Mouse (Mus musculus) induced T-regulatory cell, adult 2 months (primary cell): ENCODE measurements around the gene Gnmt.
"Not testable (repeated sequence)": the region's sequence is repeated elsewhere in the genome, so short reads cannot be mapped to it uniquely, and the experiment has no call there.

Experiments
- DNase-seq: peaks from one replicate; pipeline ENCODE4 v3.0.0-alpha.2; 2012; ENCODE audit warnings: low read depth

The Gnmt gene

GRCm38 (mm10) chr17:46728904-46729318 is at the start of gene Gnmt:
Gene Gnmt (minus strand): TSS chr17:46729168.
- DNase-seq: no peak

- DNase-seq: no peak
These were observed 47.1 kb upstream of the Gnmt start for GRCm38 (mm10) chr17:46776087-46776486.

GRCm38 (mm10) chr17:46775070-46775469 is 46.1 kb upstream of the Gnmt start:
- DNase-seq: no peak

DNA sequence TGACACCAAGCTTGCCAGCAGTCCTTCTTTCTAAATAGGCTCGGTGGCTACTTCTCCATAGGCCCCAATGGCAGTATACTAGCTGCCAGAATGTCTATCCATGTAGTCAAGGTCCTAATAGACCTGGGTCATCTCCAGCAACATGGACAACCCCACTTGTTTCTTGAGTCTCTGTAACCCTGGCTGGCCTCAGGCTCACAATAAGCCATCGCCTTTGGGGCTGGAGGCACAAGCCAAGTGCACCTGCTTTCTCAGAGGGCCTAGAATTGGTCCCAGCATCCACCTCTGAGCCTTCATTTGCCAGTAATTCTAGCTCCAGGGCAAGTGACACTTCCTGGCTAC is 45.1 kb upstream of the Gnmt start:
- no peak for DNase-seq

- DNase-seq: peak; percentile 55
These were observed 44.5 kb upstream of the Gnmt start for GRCm38 (mm10) chr17:46773278-46774130.

DNA sequence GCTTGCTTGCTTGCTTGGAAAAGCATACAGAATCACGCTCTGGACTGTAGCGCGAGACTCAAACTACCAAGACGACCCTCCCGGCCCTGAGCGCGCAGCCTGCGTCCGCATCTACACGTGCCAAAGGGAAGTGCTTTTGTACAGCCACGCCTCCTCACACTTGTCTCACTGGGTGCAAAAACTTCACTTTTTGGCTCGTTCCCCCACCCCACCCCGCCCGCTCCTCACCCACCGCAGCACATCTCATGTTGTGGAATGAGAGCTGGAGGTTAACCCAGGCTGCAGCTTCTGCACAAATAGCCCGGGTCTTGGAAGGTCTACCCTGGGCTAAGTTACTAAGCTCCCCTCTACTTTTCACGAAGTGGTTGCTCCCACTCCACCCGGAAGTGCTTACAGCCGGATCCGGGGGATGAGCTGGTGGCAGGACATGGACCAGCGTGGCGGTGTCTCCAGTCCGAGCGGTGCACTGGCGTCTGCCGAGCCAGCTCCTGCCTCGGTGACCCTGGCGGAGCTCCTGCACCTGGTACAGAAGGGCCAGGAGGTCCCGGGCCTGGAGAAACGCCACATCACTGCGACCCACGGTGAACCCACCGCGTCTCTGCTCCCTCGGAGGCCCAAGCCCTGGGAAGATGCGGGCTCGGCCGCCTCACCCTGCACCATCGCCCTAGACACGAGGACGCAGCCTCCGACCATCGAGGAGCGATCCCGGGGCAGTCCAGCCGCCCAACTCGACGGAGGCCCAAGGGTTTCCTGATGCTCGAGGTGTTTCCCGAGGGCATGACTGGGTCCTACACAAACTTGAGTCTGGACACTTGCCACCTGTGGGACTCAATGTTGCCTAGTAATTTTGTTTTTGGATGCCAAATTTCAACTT is 43.7 kb upstream of the Gnmt start, which contains the start of gene 2310039H08Rik:
TSS of gene 2310039H08Rik (plus strand) at position 232 of the 874 bp plus-strand sequence.
- peak; percentile 92 for DNase-seq

- no peak for DNase-seq
These were observed 43.1 kb upstream of the Gnmt start for GRCm38 (mm10) chr17:46772038-46772403.

GRCm38 (mm10) chr17:46771616-46772015 is 42.6 kb upstream of the Gnmt start:
- no peak for DNase-seq

DNA sequence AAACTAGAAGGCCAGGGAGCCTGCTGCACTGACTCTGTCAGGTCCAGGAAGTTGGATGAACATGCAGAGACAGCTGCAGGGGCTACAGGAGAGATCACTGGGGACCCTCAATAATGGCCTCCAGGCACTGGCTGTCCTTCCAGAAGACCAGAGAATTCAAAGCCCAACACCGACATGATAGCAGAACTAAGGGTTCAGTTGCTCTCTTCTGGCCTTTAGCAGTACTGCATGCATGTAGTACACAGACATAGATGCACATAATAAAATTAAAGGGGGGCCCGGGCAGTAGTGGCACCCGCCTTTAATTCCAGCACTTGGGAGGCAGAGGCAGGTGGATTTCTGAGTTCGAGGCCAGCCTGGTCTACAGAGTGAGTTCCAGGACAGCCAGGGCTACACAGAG is 42.1 kb upstream of the Gnmt start:
- DNase-seq: no peak

DNA sequence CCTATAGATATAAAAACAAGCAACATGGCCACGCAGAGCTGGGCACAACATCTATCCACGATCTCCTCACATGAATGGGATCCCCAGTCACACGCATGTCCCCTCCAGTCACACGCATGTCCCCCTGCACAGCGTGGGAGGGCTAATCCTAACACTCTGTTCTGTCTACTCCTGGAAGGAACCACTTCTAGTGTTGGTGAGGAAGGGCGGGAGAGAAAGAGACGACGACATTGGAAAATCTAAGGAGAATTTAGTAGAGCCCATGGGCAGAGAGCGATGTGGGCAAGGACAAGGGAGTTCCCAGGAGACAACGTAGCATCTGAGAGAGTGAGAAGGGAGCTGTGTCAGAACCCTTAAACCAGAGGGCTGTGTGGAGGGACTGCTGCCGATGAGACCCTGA is 41.6 kb upstream of the Gnmt start:
- DNase-seq: no peak

DNA sequence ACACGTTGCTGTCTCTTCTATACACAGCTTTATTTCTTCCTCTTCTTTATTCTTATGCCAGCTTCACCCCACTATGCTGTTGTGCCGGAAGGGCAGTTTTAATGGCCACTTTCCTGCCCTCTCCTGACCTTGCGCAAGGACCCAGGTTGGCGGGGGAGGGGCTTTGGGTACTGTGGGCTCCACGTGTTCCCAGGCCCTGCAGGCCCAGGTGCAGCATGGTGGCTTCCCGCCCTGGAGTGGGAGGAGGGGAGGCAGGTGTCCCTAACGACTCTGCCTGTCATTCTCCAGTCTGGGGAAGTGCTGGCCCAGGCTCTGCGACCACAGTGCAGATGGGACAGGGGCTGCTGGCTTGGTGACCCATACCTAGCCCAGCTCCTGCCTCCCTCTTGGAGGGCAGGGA is 38.9 kb upstream of the Gnmt start:
- DNase-seq: no peak

GRCm38 (mm10) chr17:46764916-46765315 is 35.9 kb upstream of the Gnmt start:
- not testable (repeated sequence) for DNase-seq

DNA sequence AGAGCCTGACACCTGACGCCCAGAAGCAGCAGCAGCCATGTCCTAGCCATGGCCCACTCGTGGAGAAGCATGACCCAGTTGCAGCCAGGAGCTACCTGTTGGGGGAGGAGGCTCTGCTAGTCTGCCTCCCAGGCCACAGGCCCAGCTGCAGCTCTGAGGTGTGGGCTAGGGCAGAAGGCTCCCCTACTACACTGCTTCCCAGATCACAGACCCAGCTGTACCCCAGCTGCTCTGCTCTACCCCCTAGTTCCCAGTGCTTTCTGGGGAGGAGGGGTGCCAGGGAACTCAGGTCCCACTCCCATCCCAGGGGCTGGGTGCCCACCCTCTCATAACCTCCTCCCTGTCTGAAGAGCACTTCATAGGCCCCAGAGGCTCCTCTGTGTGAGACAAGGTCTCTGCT is 34.6 kb upstream of the Gnmt start, which contains the start of gene Ptcra:
TSS of gene Ptcra (minus strand) at position 169 of the 400 bp plus-strand sequence.
- no peak for DNase-seq

- DNase-seq: no peak
These were observed 29.8 kb upstream of the Gnmt start for GRCm38 (mm10) chr17:46758753-46759152.

DNA sequence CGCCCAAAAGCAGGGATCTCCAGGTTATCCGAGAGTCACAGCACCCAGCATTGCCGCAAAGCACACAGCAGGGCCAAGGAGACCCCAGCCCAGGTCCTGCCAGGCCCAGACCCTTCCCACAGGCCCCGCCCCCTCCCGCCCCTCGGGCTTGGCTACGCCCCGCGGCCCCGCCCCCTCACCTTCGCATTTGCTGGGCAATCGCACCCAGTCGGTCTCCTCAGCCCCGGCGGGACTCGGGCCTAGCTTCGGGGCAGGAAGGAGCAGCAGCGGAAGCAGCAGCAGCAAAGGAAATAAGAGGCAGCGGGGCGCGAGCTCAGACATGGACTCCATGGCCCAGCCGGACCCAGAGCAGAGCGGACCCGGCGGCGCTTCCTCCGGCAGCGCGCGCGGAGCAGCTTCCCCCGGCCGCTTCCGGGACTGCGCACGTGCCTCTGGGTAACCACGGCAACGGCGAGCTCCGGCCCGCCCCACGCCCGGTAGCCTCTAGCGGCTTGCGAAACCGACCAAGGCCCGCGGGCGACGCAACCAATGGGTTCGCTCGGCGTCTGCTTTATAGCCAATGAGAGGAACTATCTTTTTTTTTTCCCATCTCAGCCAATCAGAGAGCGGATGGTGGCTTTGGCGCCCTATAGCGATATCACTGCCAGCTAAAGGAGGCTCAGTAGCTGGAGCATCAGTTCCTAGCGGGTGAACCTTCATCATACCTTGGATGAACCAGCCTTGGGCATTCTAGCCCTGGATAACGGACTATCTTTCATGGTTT is 23.0 kb upstream of the Gnmt start, which contains the start of gene Cnpy3:
TSS of gene Cnpy3 (minus strand) at position 421 of the 763 bp plus-strand sequence.
- DNase-seq: peak; percentile 98

DNA sequence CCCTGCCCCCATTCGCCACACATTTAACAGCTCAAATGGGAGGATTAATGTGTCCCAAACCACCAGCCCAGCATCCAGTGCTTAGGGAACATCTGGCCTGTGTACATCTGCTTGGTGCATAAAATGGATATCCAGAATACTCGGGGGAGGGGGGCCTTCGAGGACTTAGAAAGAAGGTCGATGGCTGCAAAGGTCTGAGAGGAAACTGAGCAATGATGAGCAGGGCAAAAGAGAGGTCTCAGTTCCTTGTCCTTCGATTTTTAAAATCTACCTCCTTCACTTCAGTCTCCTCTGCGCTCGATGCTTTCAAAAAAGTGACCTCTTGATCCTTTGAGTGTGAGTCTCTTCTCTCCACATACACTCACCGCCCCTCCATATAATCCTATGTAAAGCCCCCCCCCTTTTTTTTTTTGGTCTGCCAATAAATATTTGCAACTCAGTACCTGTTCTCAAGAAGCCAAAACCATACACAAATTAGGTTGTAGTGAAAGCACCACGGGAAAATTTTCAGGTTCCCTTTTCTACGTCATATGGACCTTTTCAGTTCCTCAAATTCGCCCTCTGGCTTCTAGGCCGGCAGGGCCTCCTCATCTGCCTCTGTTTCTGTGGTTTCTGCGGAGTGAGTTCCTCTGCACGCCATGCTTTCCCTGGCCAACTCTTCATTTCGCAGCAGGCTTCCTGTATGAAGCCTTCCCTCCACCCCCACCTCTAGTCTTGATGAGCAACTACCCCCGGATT is 22.3 kb upstream of the Gnmt start:
- no peak for DNase-seq

GRCm38 (mm10) chr17:46750580-46750979 is 21.6 kb upstream of the Gnmt start:
- no peak for DNase-seq

- DNase-seq: no peak
These were observed 20.3 kb upstream of the Gnmt start for GRCm38 (mm10) chr17:46749282-46749681.

DNA sequence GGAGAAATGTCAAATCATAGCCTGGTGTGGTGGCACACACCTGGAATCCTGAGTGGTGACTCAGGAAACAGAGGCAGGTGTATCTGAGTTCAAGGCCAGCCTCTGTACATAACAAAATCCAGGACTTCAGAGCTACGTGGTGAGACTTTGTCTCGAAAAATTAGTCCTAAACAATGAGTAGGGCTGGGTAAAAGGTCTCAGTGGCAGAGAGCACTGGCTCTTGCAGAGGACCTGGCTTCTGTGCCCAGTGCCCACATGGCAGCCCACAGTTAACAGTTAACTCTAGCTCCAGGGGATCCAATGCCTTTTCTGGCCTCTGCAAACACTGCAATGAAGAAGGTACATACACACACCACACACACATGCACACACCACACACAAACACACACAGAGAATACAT is 18.8 kb upstream of the Gnmt start:
- no peak for DNase-seq

DNA sequence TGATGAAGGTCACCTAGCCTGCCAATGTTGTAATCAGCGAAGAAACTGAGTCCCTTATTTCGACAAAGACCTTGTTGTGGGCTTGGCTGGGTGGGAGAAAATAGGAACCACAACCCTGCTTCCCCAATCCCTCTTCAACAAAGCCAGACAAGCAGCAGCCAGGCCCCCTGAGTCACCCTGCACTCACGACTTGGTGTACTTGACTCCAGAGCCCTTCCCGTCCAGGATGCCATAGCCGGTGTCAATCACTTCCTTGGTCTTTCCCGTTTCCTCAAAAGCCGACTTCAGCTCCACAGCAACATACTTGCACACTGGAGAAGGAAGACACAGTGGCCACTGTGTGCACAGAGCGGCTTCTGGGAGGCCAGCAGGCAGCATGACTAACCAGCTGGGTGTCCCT is 18.3 kb upstream of the Gnmt start:
- no peak for DNase-seq

DNA sequence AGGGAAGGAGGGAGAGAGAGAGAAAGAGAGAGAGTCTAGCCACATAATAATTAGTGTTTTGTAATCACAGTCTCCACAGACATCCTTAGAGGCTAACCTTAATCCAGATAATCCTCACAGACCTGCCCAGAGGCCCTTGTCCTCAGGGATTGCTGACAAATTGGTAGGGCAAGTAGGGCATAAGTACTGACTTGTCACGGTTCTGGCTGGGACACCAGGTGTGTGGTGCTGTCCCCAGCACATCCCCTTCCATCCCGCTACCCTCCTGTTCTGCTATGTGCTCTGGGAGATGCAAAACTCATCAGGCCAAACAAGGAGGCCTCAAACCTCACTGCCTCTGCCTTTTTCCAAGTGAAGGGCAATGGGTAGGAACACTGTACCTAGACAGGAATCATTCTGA is 16.5 kb upstream of the Gnmt start:
- DNase-seq: no peak
